Comparison of ENCODE assay signal across 8 mouse cellular contexts in the genomic region with DNA sequence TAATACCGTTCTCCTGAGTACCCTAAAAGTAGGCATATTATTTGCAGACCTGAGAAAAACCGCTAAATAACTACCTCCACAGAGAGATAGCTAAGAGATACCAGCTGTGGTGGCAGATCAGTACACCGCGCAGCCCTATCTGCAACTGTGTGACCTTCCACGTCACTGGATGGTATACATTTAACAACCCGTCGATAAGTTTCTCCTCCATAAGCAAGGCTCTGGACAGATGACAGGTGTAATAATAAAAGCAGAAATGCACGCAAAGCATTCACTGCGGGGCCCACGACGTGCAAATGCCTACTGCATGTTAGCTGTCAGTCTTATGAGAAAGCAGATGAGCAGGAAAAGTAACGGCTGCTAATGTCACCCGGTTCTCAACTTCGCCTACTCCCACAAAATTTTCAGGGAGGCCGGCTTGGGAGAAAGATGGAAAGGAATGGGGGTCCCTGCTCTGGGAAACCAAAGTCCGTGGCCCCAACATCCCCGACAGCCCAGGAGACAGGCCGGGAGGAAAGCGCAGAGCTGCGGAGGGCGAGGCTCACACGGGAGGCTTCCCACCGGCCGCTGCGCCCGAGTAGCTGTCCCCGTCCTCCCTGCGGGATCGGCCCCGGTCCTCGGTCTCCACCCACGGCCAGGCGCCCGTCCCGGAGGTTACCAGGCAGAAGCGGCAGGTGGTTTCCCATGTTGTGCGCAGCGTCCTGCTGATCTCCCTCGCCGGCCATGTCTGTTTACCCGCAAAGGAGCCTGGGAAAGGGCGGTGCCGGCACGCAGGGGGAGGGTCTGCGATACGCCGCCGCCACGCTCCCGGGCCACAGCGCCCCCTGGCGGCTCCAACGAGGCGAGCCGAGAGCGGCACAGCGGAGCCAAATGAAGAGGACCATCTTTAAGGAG. TPM values are rescaled to one million over a fixed set of nuclear protein-coding genes. Genes with fewer than 3 reads are reported as not detected.
DNase-seq lines count a peak whose midpoint lies in the region; ATAC-seq lines count a peak whose summit lies in the region.

Crbn (minus strand) TSS at position 745 of the 894 bp plus-strand sequence.

- H3K4me3 ChIP-seq in megakaryocyte, embryonic 14.5 days (replicated peaks): peak within 1 kb of the TSS; percentile 98

- peaks cover 16% of the 10 kb centered on the region for H3K36me3 ChIP-seq in megakaryocyte, embryonic 14.5 days (replicated peaks; ENCODE audit: low read length)

- H3K4me1 ChIP-seq in megakaryocyte, embryonic 14.5 days: peaks cover 39% of the 10 kb centered on the region

- H3K9me3 ChIP-seq in megakaryocyte, embryonic 14.5 days: no peaks in the 10 kb centered on the region

- H3K27me3 ChIP-seq in megakaryocyte, embryonic 14.5 days (replicated peaks): no peaks in the 10 kb centered on the region

- ATAC-seq in common myeloid progenitor, adult 5-6 weeks (replicated peaks; ENCODE audit: low read depth, poor library complexity, severe bottlenecking): peak; percentile 96

- DNase-seq in ZHBTc4 (ENCODE audit: low read depth, low spot score): peak; percentile 93
- DNase-seq in gastrocnemius, adult 8-10 months (ENCODE audit: low spot score in 2 of 2): peak; percentile 82
- DNase-seq in hindlimb bud, embryonic 11.5 days (ENCODE audit: extremely low spot score, low read depth, low spot score): peak; percentile 46
- peak; percentile 85 to 88 for DNase-seq in left cerebral cortex, adult 8-10 months (ENCODE audit: low spot score in 2 of 2)
- DNase-seq in right cerebral cortex, postnatal 10 days (ENCODE audit: low spot score in 2 of 2): peak; percentile 90 to 94
- peak; percentile 97 for DNase-seq in urinary bladder, postnatal 25 days (ENCODE audit: low spot score)

RNA-seq across cellular contexts. Expression of gene Crbn, which starts in this region (rescaled TPM):
- total RNA-seq in common myeloid progenitor, adult 5-6 weeks (2017): 51.9 and 53.2 TPM in 2 replicates
- total RNA-seq in gastrocnemius, adult 8-10 months (2022): 10 to 100 TPM; 48.2 to 59.2 (median 52.2) TPM
- total RNA-seq in left cerebral cortex, adult 8-10 months (2022): 100 to 1,000 TPM in 3 of 4 experiments, 10 to 100 TPM in 1; 99.0 to 118 (median 107) TPM
- polyA plus RNA-seq in megakaryocyte, embryonic 14.5 days (2012; ENCODE audit: insufficient read depth, low replicate concordance): 0.63 TPM in 1 of 2 replicates, not detected in the other

Comparison
In these comparisons a context has a peak if more than half of its experiments do, and no peak if none do; other contexts are left out.
1. Peak in every context shown above with its lines: DNase-seq, ATAC-seq and H3K4me3 ChIP-seq.
2. DNase-seq: peak in every context shown above with its lines; median percentile 97 in urinary bladder, postnatal 25 days; 93 in ZHBTc4; 92 in right cerebral cortex, postnatal 10 days; 86 in left cerebral cortex, adult 8-10 months; 82 in gastrocnemius, adult 8-10 months; 46 in hindlimb bud, embryonic 11.5 days.